Mouse (Mus musculus) thymus, postnatal 4 days (tissue): Measurements from ENCODE around the gene 2610001J05Rik.

Experiments used
- DNase-seq: peaks from one replicate; pipeline ENCODE4 v3.0.0; 2021

The 2610001J05Rik gene

DNA sequence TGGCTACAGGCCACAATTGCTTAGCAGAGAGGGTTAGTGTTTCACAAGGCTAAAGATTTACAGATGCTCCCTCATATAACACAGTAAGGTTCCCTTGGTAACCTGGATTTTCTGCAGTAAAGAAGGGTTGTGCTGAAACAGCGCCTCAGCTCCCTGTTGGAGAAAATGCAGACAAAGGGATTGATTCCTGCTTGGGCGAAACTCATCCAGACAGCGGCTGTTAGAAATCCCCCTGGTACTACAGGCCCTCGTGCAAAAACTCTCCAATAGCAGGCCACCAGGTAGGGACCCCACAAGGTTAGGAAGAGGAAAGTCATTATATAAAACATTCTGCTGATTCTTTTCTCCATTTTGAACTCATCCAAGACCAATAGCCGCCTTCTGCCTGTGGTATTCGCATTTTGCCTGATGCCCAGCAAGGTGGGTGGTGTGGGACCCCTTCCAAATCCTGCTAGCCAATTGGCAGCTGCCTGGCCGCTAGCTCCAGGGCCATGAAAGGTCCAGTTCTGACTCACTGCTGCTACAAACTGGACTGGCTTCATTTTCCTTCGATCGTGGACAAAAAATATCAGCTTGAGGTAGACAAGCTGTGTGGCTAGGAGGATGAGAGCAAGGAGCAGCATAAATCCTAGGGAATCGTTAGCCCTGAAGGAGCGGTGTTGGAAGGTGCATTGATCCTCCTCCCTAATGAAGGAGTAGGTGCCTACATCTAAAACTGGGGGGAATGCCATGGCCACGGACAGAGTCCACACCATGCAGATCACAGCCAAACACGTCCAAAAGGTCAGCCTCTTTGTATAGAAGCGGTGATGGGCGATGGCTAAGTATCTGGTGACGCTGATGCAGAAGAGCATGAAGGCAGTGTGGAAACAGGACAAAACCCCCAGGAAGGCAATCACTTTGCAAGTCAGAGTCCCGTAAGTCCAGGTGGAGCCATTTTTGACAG, 35.3 kb downstream of the 2610001J05Rik start:
- DNase-seq, result no peak

DNA sequence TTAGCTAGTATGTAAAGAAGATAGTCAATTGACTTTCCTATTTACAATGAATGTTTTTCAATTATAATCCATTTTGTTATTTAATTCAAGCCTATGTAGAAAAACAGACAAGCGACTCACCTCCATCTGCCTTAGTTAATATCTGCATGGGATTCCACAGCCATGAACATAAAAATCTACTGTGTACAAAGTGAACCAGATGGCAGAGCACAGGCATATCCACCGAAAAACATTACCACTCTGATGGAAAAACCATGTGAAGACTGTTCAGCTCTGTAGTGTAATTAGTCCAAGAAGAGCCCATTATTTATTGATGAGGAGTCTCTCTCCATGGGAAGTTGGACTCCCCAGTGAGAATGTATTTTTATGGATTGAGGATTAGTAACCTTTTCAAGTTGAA, 38.5 kb downstream of the 2610001J05Rik start:
- DNase-seq, result no peak

GRCm38 (mm10) chr6:13828877-13829276, 42.4 kb downstream of the 2610001J05Rik start:
- DNase-seq, result no peak
